Mouse (Mus musculus): ENCODE measurements at regions not wholly inside any gene's neighbourhood (a gene's known extent, or its start where the extent isn't known, plus 50 kb on each side); places are given as distances from the start of the nearest gene placed in this dataset.
"Not testable (repeated sequence)": the region's sequence is repeated elsewhere in the genome, so short reads cannot be mapped to it uniquely, and the experiment has no call there.

- DNase-seq (ENCODE audit: low spot score) = no peak
These were observed 203.4 kb upstream of the Tbl1x start for GRCm38 (mm10) chrX:77307374-77307773.

DNA sequence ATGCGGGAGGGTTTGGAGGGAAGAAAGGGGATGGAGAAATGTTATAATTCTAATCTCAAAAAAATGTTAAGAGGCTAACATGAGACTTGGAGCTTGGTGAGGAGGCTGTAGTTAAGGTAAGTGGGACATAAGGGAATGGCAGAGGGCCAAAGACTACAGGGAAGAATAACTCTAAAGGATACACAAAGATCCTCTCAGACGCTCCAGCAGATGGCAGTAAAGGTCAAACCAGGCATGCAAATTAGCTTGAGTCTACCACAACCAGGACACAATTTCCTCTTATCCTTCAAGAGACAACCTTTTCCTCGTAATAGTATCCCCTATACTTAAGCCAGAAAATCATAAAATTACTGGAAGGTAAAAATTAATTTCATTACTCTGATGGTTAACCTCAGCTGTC lies 196.4 kb upstream of the Tbl1x start:
- DNase-seq (ENCODE audit: low spot score) = peak; percentile 3

GRCm38 (mm10) chrX:77323644-77324043 lies 187.2 kb upstream of the Tbl1x start:
- no peak for DNase-seq (ENCODE audit: low spot score)

GRCm38 (mm10) chrX:77353181-77353580 lies 157.6 kb upstream of the Tbl1x start:
- no peak for DNase-seq (ENCODE audit: low spot score)

GRCm38 (mm10) chrX:77360551-77360950 lies 150.3 kb upstream of the Tbl1x start:
- DNase-seq (ENCODE audit: low spot score) = no peak

GRCm38 (mm10) chrX:77361106-77361505 lies 149.7 kb upstream of the Tbl1x start:
- DNase-seq (ENCODE audit: low spot score) = no peak

- no peak for DNase-seq (ENCODE audit: low spot score)
These were observed 147.2 kb upstream of the Tbl1x start for GRCm38 (mm10) chrX:77363657-77364056.

GRCm38 (mm10) chrX:77367351-77367750 lies 143.5 kb upstream of the Tbl1x start:
- no peak for DNase-seq (ENCODE audit: low spot score)

- DNase-seq (ENCODE audit: low spot score) = no peak
These were observed 123.5 kb upstream of the Tbl1x start for GRCm38 (mm10) chrX:77387271-77387670.

- DNase-seq (ENCODE audit: low spot score) = no peak
These were observed 118.9 kb upstream of the Tbl1x start for GRCm38 (mm10) chrX:77391760-77392446.

DNA sequence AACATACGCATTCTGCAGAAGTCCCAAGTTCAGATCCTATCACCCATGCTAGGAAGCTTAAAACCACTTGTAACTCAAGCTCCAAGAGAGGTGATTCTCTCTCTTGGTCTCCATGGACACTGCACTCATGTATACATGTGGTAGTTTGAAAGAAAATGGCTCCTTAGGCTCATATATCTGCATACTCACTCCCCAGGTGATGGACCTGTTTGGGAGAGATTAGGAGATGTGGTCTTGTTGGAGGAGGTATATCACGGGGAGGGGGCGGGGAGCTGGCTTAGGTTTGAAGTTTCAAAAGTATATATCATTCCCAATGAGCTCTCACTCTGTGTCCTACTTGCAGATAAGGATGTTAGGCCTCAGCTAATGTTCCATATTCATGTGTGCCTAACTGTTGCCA lies 103.9 kb upstream of the Tbl1x start:
- DNase-seq (ENCODE audit: low spot score) = no peak

GRCm38 (mm10) chrX:77407925-77408324 lies 102.9 kb upstream of the Tbl1x start:
- DNase-seq (ENCODE audit: low spot score) = no peak

- no peak for DNase-seq (ENCODE audit: low spot score)
These were observed 101.4 kb upstream of the Tbl1x start for GRCm38 (mm10) chrX:77409370-77409769.

GRCm38 (mm10) chrX:77410812-77411211 lies 100.0 kb upstream of the Tbl1x start:
- DNase-seq (ENCODE audit: low spot score) = no peak

DNA sequence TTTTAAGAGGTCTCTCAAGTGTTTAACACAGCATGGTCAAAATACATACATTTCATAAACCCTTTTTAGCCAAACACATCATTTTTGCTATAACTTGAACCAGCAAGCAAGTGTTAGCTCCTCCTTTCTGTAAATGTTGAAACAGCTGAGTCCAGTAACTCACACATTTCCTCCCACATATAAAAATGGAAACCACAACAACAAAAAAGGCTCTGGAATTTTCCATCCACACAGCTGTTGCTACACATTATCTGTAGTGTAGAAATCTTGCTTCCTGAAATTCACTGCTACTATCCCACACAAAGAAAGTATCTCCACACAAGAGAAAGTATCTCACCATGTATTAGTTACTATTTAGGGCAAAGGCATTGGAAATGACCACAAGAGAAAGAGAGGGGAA lies 96.7 kb upstream of the Tbl1x start:
- no peak for DNase-seq (ENCODE audit: low spot score)

DNA sequence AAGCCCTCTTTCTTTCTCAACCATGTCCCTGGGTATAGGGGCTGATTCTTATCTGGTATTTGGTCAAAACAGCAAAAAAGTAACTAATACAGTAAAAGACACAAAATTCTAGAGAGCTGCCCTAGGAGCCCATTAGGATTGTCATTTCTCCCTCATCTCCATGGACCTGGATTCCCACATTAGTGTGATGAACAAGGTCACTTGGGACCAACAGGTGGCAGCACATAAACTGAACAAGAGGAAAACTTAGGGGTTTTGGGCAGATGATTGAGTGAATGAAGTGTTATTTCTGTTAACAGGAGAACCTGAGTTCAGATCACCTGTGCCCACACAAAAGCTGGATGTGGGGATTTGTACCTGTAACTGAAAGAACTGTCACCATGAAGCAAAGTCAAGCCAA lies 93.0 kb upstream of the Tbl1x start:
- no peak for DNase-seq (ENCODE audit: low spot score)

DNA sequence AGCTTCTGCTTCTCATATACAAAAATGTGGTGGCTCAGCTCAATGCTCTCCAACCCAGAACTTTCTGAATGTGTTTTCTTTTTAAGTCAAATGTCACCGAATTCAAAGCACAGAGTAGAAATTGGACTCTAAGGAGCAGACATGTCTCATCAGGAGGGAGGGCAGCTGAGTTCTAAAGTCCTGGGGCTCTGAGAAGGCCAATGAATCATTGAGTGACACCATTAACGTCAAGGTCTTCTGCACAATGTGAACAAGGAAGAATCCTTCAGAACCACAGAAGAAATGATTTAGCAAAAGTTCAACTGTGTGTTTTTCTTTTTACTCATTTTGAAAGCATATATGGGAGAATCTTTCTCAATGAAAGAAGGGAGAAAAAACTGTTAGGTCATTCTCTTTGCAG lies 88.6 kb upstream of the Tbl1x start:
- no peak for DNase-seq (ENCODE audit: low spot score)

DNA sequence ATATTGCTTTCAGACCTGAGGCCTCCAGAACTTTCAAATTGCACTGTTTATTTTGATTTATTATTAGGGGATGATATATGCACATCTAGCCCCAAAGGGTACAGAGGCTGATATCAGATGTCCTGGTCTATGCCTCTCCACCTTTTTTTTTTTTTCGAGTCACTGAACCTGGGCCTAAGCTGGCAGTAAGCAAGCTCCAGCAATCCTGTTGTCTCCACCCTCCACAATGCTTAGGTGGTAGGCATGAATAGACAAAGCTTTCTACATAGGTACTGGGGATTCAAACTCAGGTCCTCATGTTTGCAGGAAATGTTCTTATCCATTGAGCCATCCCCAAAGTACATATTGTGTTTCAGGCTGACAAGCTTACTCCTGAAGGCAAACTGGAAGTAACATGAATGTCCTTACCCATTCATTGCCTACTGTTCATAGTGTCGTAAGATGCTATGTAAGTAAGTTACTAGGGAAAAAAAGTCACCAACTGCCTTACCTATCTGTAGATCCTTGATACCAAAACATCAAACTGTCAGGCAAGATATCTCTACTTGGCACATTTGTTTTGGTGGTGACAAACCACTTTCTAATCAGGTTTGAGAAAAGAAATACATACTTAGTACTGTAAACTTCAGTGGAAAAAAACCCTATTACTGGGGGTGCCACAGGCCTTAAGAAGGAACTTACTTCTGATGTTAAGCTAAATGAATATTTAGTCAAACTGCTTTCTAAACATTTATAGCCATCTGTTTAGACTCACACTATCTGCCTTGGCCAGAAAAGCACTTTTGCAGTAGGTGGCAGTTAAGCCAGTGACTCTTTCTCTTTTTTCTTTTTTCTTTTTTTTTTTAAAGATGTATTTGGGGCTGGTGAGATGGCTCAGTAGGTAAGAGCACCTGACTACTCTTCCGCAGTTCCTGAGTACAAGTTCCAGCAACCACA lies 85.8 kb upstream of the Tbl1x start:
- peak; percentile 33 for DNase-seq (ENCODE audit: low spot score)

DNA sequence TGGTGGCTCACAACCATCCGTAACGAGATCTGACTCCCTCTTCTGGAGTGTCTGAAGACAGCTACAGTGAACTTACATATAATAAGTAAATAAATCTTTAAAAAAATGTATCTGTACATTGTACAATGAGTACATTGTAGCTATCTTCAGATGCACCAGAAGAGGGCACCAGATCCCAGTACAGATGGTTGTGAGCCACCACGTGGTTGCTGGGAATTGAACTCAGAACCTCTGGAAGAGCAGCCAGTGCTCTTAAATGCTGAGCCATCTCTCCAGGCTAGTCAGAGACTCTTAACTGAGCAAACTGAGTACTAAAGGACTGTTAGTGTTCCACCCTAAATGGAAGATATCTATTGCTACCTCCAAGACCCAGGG lies 85.1 kb upstream of the Tbl1x start:
- DNase-seq (ENCODE audit: low spot score) = not testable (repeated sequence)

GRCm38 (mm10) chrX:77426836-77427235 lies 84.0 kb upstream of the Tbl1x start:
- not testable (repeated sequence) for DNase-seq (ENCODE audit: low spot score)

DNA sequence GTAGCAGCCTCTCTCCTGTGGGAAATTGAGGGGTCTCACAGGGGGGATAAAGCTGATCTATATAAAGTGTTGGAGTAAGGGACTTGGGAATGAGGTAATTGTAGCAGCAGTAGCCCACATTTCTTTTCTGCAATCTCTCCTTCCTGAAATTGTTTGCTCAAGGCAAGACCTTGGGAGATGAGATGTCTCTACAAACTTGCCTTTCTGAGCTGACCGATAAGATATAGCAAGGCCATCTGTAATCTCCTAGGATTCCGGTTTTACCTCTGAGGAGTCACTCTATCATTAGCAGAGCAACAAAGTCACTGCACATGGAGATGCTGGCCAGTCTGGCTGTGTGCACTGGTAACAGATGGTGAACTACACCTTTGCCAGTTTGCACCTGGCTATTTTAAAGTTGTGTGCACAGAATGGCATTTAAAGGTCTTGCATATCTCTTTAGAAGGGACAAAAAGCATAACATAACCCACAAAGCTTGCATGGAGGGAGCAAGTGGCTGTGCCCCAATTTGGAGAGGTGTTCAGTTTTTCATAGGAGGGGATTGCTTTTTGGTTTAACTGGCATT lies 78.7 kb upstream of the Tbl1x start:
- no peak for DNase-seq (ENCODE audit: low spot score)

DNA sequence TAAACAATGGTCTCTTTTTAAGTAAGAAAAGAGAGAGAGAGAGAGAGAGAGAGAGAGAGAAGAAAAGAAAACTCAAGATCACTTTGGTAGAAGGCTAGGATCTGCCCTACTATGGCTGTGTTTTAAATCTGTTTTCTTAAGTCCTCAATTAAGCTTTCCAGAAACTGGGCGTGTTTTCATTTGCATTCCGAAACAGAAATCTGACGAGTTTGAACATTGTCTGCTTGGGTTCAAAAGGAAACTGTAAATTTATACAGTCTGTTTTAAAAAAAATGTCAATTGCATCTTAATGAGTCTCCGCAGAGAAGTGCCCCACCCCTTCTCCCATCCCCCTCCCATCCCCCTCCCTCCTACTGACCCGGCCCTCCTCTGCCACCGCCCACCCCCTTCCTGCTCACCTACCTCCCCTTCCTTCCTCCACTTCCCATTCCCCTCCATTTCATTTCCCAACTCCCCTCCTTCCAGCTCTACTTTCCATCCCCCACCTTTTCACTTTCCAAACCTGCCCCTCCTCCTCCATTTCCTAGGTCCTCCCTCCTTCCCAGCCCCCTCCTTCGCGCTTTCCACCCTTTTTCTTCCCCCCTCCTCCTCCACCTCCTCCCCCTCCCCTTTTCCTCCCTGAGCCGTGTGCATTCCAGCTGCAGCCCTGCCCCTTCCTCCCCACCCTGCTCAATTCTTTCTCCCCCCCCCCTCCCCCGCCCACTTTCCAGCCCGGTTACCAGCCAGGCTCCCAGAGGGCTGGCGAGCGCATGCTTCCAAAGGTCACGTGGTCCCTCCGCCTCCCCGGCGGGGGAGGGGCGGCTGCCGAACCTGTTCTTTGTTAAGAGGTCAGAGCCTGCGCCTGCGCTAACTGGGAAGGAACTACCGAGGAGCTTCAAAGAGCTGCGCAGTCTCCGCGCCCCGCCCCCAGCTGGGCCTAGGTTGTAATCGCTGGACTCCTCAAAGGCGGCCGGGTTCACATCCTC lies 77.7 kb upstream of the Tbl1x start:
- DNase-seq (ENCODE audit: low spot score) = peak; percentile 68
